Mouse (Mus musculus) hindbrain, embryonic 13.5 days (tissue): ENCODE results near the gene Rnf10. TPM values are rescaled to one million over a fixed set of nuclear protein-coding genes. Genes with fewer than 3 reads are reported as not detected.

Experiments
- ATAC-seq: fragments of 200-750 bp; cut with Nextera tagmentation; 2 replicates; pipeline ENCODE4 v1.8.0; 2017; ENCODE audit warnings: moderate TSS enrichment; ENCODE audit not compliant: low FRiP score
- H3K27ac ChIP-seq: fragments of 300-500 bp; sonication (generic); 2 replicates; pipeline ENCODE4 v1.5.1; 2015; ENCODE audit warnings: inconsistent platforms, mild to moderate bottlenecking, moderate library complexity
- H3K27me3 ChIP-seq: fragments of 300-500 bp; sonication (generic); 2 replicates; pipeline ENCODE4 v1.6.1; 2015; ENCODE audit warnings: mild to moderate bottlenecking, inconsistent platforms
- H3K36me3 ChIP-seq: fragments of 300-500 bp; sonication (generic); 2 replicates; pipeline ENCODE4 v1.6.1; 2015; ENCODE audit warnings: mild to moderate bottlenecking, inconsistent platforms
- H3K4me1 ChIP-seq: fragments of 300-500 bp; sonication (generic); replicated peaks from 2 replicates; pipeline ENCODE4 v1.6.1; 2015; ENCODE audit warnings: inconsistent platforms
- H3K4me2 ChIP-seq: fragments of 300-500 bp; sonication (generic); 2 replicates; pipeline ENCODE4 v1.6.1; 2015; ENCODE audit warnings: inconsistent platforms, mild to moderate bottlenecking, moderate library complexity
- H3K4me3 ChIP-seq: fragments of 300-500 bp; sonication (generic); 2 replicates; pipeline ENCODE4 v1.5.1; 2015; ENCODE audit warnings: mild to moderate bottlenecking, inconsistent platforms
- H3K9ac ChIP-seq: fragments of 300-500 bp; sonication (generic); 2 replicates; pipeline ENCODE4 v1.6.1; 2015; ENCODE audit warnings: mild to moderate bottlenecking, inconsistent platforms
- H3K9me3 ChIP-seq: fragments of 300-500 bp; sonication (generic); 2 replicates; pipeline ENCODE4 v1.6.1; 2016; ENCODE audit warnings: inconsistent platforms
- WGBS: fragments of 180-500 bp; shearing (Covaris S2); methylation state at CpG from one replicate; pipeline ENCODE4 v1.1.7; 2015; 5-methylcytosine and 5-hydroxymethylcytosine counted together
- polyA plus RNA-seq: library from polyadenylated mRNA; unstranded; fragments of >200 nt; fragmentation: Nextera tagmentation; extraction: Ambion mirVana; gene quantifications from 2 replicates; pipeline ENCODE4 v1.2.1, GENCODE M21; 2015

The Rnf10 gene
- polyA plus RNA-seq, 1 experiment from 2014 or later = 160 TPM

DNA sequence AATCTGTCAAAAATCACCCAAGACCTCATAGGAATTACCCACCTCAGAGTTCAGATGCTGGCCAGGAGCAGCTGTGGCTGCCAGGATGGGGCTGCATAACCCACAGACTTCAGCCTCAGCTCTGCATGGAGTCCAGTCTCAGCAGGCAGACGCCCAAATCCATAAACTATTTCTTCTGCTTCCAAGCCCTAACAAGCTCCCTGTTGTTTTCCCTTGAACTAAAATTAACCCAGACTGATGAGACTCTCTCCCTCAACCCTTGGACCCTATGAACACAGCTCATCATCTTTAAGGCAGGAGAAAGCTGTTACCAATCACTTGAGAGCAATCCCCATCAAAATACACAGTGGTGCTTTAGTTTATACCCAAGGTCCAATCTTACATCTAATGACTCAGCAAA, 17.2 kb downstream of the Rnf10 start:
- 84% methylated on average over 1 of the region's 1 CpGs for WGBS

DNA sequence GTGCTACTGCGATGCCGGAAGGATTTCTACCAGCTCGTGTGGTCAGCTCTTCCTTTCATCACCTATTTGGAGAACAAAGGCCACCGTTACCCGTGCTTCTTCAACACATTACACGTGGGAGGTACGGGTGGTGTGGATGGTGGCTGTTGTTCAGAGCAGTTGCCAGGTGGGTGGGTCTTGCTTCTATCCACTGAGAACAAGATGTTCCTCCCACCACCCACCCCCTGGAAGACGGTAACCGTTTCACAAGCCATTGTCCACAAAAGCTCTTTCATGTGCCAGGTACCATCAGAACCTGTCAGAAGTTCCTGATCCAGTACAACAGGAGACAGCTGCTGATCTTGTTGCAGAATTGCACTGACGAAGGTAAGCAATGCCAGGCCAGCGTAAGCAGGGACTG, 32.5 kb downstream of the Rnf10 start:
- H3K9me3 ChIP-seq = no peaks in the 10 kb centered on the region
- ATAC-seq = no peak
- H3K27me3 ChIP-seq = peaks cover 12% of the 10 kb centered on the region
- H3K27ac ChIP-seq = no peak overlapping the region
- peak overlapping the region; percentile 35; the same call in 1 of the 2 replicates for H3K9ac ChIP-seq
- no peak overlapping the region for H3K4me3 ChIP-seq
- peaks cover 22% of the 10 kb centered on the region for H3K4me1 ChIP-seq
- H3K4me2 ChIP-seq = no peak overlapping the region
- peaks cover 56% of the 10 kb centered on the region for H3K36me3 ChIP-seq
- 87% methylated on average over 11 of the region's 11 CpGs for WGBS

More for the DNA sequence above, 17.2 kb downstream of the Rnf10 start:
- no peak for ATAC-seq
- no peaks in the 10 kb centered on the region for H3K4me1 ChIP-seq
- no peak overlapping the region for H3K9ac ChIP-seq
- no peaks in the 10 kb centered on the region for H3K9me3 ChIP-seq
- no peaks in the 10 kb centered on the region for H3K27me3 ChIP-seq
- peaks cover 73% of the 10 kb centered on the region for H3K36me3 ChIP-seq
- no peak overlapping the region for H3K4me3 ChIP-seq
- H3K4me2 ChIP-seq = no peak overlapping the region
- H3K27ac ChIP-seq = no peak overlapping the region

GRCm38 (mm10) chr5:115238729-115239195, 33.9 kb downstream of the Rnf10 start:
- WGBS = 8% methylated on average over 11 of the region's 11 CpGs
- ATAC-seq = no peak
- peak overlapping the region; percentile 93 for H3K4me2 ChIP-seq
- H3K9me3 ChIP-seq = no peaks in the 10 kb centered on the region
- peak overlapping the region; percentile 84 for H3K9ac ChIP-seq
- peak overlapping the region; percentile 85 for H3K4me3 ChIP-seq
- H3K27ac ChIP-seq = no peak overlapping the region
- H3K36me3 ChIP-seq = peaks cover 42% of the 10 kb centered on the region
- peaks cover 26% of the 10 kb centered on the region for H3K4me1 ChIP-seq
- H3K27me3 ChIP-seq = peaks cover 22% of the 10 kb centered on the region

DNA sequence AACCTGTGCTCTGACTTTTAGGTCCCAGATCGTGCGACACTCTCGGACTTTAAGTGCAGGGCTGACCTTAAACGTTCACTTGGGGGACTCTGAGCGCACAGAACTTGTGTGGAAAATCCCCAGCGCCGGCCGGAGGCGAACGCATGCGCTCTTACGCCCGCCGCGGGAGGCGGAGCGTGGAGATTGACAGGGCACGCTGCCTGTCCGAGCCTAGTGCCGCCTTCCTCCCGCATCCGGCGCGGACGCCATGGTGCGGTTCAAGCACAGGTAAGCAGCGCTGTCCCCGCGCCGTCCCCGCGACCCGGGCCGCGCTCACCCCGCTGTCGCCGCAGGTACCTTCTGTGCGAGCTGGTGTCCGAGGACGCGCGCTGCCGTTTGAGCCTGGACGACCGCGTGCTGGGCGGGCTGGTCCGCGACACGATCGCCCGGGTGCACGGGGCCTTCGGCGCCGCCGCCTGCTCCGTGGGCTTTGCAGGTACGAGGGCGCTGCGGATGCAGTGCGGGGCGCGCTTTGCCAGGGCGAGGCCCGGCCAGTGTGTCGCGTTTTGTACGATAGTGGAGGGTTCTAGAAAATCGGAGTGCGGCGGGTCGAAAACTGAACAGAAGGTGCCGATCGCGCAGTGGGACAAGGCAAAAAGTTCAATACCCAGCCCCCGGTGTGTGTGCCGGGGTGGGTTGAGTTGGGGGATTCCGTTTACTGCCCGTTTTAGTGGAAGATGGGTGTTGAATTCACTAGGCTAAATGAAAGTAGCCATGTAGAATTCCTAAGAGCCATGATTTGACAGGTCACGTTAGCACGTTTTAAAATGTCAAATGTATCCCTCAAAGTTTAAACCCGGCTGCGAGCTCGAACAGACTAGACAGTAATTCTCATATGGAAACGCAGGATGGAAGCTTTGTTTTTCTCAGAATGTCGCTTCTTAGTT, 34.6 kb downstream of the Rnf10 start:
- H3K27me3 ChIP-seq = peaks cover 29% of the 10 kb centered on the region
- peak overlapping the region; percentile 81 for H3K27ac ChIP-seq
- ATAC-seq = peak; percentile 82
- peaks cover 26% of the 10 kb centered on the region for H3K4me1 ChIP-seq
- H3K9me3 ChIP-seq = no peaks in the 10 kb centered on the region
- peak overlapping the region; percentile 85 for H3K4me3 ChIP-seq
- peak overlapping the region; percentile 84 for H3K9ac ChIP-seq
- H3K4me2 ChIP-seq = peak overlapping the region; percentile 93
- WGBS = under 1% methylated on average over 87 of the region's 88 CpGs
- peaks cover 35% of the 10 kb centered on the region for H3K36me3 ChIP-seq

DNA sequence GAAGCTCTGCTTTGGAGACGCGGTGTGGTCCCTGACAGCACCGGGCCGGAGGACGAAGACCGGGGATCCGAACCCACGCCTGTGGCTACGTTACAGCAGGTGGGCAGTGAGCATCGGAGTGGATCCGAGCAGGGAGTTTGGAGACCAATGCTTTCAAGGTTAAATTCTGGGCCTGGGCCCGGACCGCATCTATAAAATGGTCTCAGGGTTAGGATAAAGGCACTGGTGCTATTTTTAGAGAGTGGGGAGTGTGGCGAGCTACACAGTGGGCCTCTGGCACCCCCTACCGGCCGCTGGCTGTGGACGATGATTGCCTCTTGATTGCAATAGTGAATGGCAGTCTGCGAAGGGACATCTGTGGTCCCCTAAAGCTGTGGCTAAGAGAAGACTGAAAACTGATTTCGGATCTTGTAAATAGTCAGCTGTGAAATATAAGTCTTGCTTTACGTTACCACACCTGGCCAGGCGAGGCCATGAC, 36.9 kb downstream of the Rnf10 start, which contains the start of gene Pop5:
Pop5 (plus strand) TSS at position 51 of the 478 bp plus-strand sequence.
- Histone ChIP-seq H3K9me3 (no peaks in the 10 kb centered on the region), H3K27ac (peak within 1 kb of the TSS; percentile 82), H3K4me2 (peak within 1 kb of the TSS; percentile 71), H3K4me1 (peaks cover 32% of the 10 kb centered on the region), H3K27me3 (peaks cover 48% of the 10 kb centered on the region), H3K9ac (peak within 1 kb of the TSS; percentile 74), H3K36me3 (peaks cover 13% of the 10 kb centered on the region), H3K4me3 (peak within 1 kb of the TSS; percentile 46)
- ATAC-seq = peak; percentile 68; the same call in 1 of the 2 replicates
- WGBS = 3% methylated on average over 21 of the region's 21 CpGs

DNA sequence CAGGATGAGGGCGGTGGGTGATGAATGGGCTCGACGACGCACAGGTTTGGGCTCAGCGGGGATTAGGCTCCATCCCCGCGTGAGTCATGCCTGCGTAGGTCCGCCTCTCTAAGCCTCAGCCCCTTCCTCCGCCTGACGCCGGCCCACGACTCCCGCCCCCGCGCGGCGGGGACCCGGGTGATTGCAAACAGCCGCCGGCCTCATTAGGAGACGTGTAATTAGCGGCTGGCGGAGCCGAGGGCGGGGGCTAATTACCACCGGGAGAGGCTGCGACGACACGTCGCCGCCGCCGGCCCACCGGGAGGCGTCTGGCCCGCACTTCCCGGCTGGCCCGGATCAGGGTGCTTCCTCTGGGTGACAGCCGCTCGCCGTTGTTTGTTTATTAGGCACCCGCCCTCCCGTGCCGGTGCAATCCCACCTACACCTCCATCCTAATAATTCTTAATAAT, 37.4 kb downstream of the Rnf10 start:
- Histone ChIP-seq H3K36me3 (peaks cover 8% of the 10 kb centered on the region), H3K4me3 (peak overlapping the region; percentile 46), H3K27me3 (peaks cover 50% of the 10 kb centered on the region), H3K9ac (peak overlapping the region; percentile 74), H3K27ac (peak overlapping the region; percentile 82), H3K9me3 (no peaks in the 10 kb centered on the region), H3K4me1 (peaks cover 33% of the 10 kb centered on the region), H3K4me2 (peak overlapping the region; percentile 71)
- WGBS = under 1% methylated on average over 43 of the region's 45 CpGs
- peak; percentile 34 for ATAC-seq

GRCm38 (mm10) chr5:115234519-115234918, 38.2 kb downstream of the Rnf10 start:
- Histone ChIP-seq H3K9me3 (no peaks in the 10 kb centered on the region), H3K9ac (no peak overlapping the region), H3K36me3 (no peaks in the 10 kb centered on the region), H3K27ac (no peak overlapping the region), H3K4me3 (no peak overlapping the region), H3K4me2 (no peak overlapping the region), H3K27me3 (peaks cover 45% of the 10 kb centered on the region), H3K4me1 (peaks cover 33% of the 10 kb centered on the region)
- 53% methylated on average over 6 of the region's 6 CpGs for WGBS
- no peak for ATAC-seq

GRCm38 (mm10) chr5:115233031-115233780, 39.5 kb downstream of the Rnf10 start:
- H3K4me2 ChIP-seq = no peak overlapping the region
- no peaks in the 10 kb centered on the region for H3K36me3 ChIP-seq
- H3K27ac ChIP-seq = no peak overlapping the region
- H3K4me1 ChIP-seq = peaks cover 22% of the 10 kb centered on the region
- WGBS = 95% methylated on average over 14 of the region's 14 CpGs
- peaks cover 45% of the 10 kb centered on the region for H3K27me3 ChIP-seq
- H3K9ac ChIP-seq = no peak overlapping the region
- no peaks in the 10 kb centered on the region for H3K9me3 ChIP-seq
- ATAC-seq = no peak
- no peak overlapping the region for H3K4me3 ChIP-seq

DNA sequence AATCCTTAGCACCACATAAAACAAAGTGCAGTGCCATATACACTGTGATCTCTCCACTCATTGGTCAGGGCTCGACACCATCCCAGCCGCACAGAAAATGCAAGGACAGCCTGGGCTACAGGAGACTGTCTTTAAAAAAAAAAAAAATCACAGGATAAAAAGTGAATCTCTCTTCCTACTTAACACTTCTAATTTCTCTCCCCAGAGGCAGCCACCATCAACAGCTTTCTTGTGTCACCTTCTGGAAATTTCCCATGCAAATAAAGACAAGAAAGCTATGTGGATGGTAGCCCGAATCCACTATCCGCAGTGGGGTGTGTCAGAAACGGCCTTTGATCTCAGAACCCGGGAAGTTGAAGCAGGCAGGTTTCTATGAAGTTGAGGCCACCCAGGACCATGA, 40.2 kb downstream of the Rnf10 start:
- Histone ChIP-seq H3K36me3 (no peaks in the 10 kb centered on the region), H3K27me3 (peaks cover 45% of the 10 kb centered on the region), H3K4me3 (no peak overlapping the region), H3K9me3 (no peaks in the 10 kb centered on the region), H3K4me1 (peaks cover 18% of the 10 kb centered on the region), H3K9ac (no peak overlapping the region), H3K27ac (no peak overlapping the region), H3K4me2 (no peak overlapping the region)
- ATAC-seq = no peak
- WGBS = 70% methylated on average over 6 of the region's 6 CpGs

GRCm38 (mm10) chr5:115231552-115232120, 41.1 kb downstream of the Rnf10 start:
- Histone ChIP-seq H3K4me3 (no peak overlapping the region), H3K4me2 (no peak overlapping the region), H3K9me3 (no peaks in the 10 kb centered on the region), H3K4me1 (peaks cover 15% of the 10 kb centered on the region), H3K9ac (no peak overlapping the region), H3K27me3 (peaks cover 45% of the 10 kb centered on the region), H3K36me3 (no peaks in the 10 kb centered on the region), H3K27ac (no peak overlapping the region)
- no peak for ATAC-seq
- 43% methylated on average over 16 of the region's 16 CpGs for WGBS

- ATAC-seq = 0 out of 2 replicates have a peak, but pooled peaks have one; percentile 27
- WGBS = 59% methylated on average over 15 of the region's 15 CpGs
- no peak overlapping the region for H3K4me2 ChIP-seq
Measured at GRCm38 (mm10) chr5:115230830-115231551, 41.7 kb downstream of the Rnf10 start.

More at GRCm38 (mm10) chr5:115230830-115231551, 41.7 kb downstream of the Rnf10 start:
- Histone ChIP-seq H3K4me3 (no peak overlapping the region), H3K27ac (no peak overlapping the region), H3K36me3 (no peaks in the 10 kb centered on the region), H3K27me3 (peaks cover 41% of the 10 kb centered on the region), H3K9me3 (no peaks in the 10 kb centered on the region), H3K4me1 (peaks cover 15% of the 10 kb centered on the region), H3K9ac (no peak overlapping the region)
